Mouse (Mus musculus) liver, embryonic 11.5 days (tissue): Measurements from ENCODE around the gene Arhgef26. TPM values are rescaled to one million over a fixed set of nuclear protein-coding genes. Genes with fewer than 3 reads are reported as not detected.

Source experiments
- ATAC-seq: fragments of 200-750 bp; cut with Nextera tagmentation; replicated peaks from 2 replicates; pipeline ENCODE4 v1.8.0; 2017; ENCODE audit warnings: moderate number of reproducible peaks, mild to moderate bottlenecking, moderate TSS enrichment, moderate library complexity; ENCODE audit not compliant: low FRiP score
- DNase-seq: peaks from one replicate; pipeline ENCODE4 v3.0.0-alpha.2; 2017; ENCODE audit warnings: low spot score
- H3K27ac ChIP-seq: fragments of 300-500 bp; sonication (generic); 2 replicates; pipeline ENCODE4 v1.5.1; 2014; ENCODE audit warnings: mild to moderate bottlenecking, low read depth, low read length, control low read depth
- H3K27me3 ChIP-seq: fragments of 300-500 bp; sonication (generic); replicated peaks from 2 replicates; pipeline ENCODE4 v1.6.1; 2014; ENCODE audit warnings: low read length, mixed read lengths; ENCODE audit not compliant: control insufficient read depth, insufficient read depth
- H3K36me3 ChIP-seq: fragments of 300-500 bp; sonication (generic); 2 replicates; pipeline ENCODE4 v1.6.1; 2014; ENCODE audit warnings: mild to moderate bottlenecking, low read length, moderate library complexity, mixed read lengths; ENCODE audit not compliant: control insufficient read depth, insufficient read depth
- H3K4me1 ChIP-seq: fragments of 300-500 bp; sonication (generic); replicated peaks from 2 replicates; pipeline ENCODE4 v1.6.1; 2014; ENCODE audit warnings: low read length, mixed read lengths; ENCODE audit not compliant: control insufficient read depth, insufficient read depth
- H3K4me2 ChIP-seq: fragments of 300-500 bp; sonication (generic); 2 replicates; pipeline ENCODE4 v1.6.1; 2014; ENCODE audit warnings: mild to moderate bottlenecking, control low read depth, moderate library complexity
- H3K4me3 ChIP-seq: fragments of 300-500 bp; sonication (generic); 2 replicates; pipeline ENCODE4 v1.5.1; 2014; ENCODE audit warnings: low read depth, low read length, control low read depth
- H3K9ac ChIP-seq: fragments of 300-500 bp; sonication (generic); 2 replicates; pipeline ENCODE4 v1.6.1; 2014; ENCODE audit warnings: low read depth, low read length, control low read depth
- H3K9me3 ChIP-seq: fragments of 300-500 bp; sonication (generic); 2 replicates; pipeline ENCODE4 v1.6.1; 2016; ENCODE audit warnings: low read length, inconsistent platforms, mixed read lengths; ENCODE audit not compliant: control insufficient read depth
- WGBS: fragments of 180-500 bp; shearing (Covaris S2); extraction: QIAGEN DNeasy Blood & Tissue Kit; methylation state at CpG from one replicate; pipeline ENCODE4 v1.1.7; 2014; 5-methylcytosine and 5-hydroxymethylcytosine counted together
- polyA plus RNA-seq: library from polyadenylated mRNA; unstranded; fragments of >200 nt; fragmentation: Nextera tagmentation; extraction: Ambion mirVana; gene quantifications from 2 replicates; pipeline ENCODE4 v1.2.1, GENCODE M21; 2014

Arhgef26 gene
- polyA plus RNA-seq, 1 experiment from 2014 or later = 0.92 TPM

DNA sequence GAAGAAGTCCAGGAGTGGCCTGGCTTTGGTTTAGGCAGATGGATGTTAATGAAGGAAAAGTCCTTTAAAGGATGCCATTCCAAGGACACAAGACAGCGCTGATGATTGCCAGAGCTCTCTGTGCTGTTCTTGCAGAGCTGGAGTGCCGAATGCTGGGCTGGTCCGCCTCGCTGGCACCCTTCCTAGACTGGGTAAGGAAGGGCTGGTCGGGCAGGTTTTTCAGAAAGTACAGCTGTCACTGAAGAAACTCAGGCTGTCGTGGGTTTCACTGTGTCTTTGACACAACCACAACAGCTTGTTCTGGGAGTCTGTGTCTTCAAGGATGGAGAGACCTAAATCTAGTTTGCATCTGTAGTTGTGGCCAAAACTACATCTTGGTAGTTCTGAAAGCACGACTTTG is 74.6 kb downstream of the Arhgef26 start:
- no peaks in the 10 kb centered on the region for H3K36me3 ChIP-seq
- H3K4me1 ChIP-seq = no peaks in the 10 kb centered on the region
- H3K4me3 ChIP-seq = no peak overlapping the region
- no peaks in the 10 kb centered on the region for H3K27me3 ChIP-seq
- H3K27ac ChIP-seq = no peak overlapping the region
- no peak for DNase-seq
- no peak overlapping the region for H3K4me2 ChIP-seq
- no peak overlapping the region for H3K9ac ChIP-seq
- 73% methylated on average over 7 of the region's 7 CpGs for WGBS
- no peak for ATAC-seq
- H3K9me3 ChIP-seq = no peaks in the 10 kb centered on the region

DNA sequence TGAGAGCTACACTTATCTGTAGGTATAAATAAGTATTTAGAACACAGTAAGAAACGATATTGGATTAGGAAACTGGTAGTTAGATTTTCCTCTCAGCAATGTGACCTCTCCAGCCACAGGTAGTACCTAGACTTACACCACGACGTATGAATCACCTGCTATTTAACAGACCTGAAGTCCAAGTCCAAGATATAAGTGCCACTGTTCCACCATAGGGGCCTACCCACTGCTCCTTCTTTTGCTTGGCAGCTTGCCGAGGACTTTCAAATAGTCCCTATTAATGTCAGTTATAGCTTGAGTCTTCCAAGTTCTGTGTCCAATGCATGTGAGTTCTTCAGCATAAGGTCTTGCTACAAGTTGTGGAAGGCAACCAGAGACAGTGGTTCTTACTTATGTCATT is 76.8 kb downstream of the Arhgef26 start:
- Histone ChIP-seq H3K27me3 (no peaks in the 10 kb centered on the region), H3K9me3 (no peaks in the 10 kb centered on the region), H3K9ac (no peak overlapping the region), H3K4me1 (no peaks in the 10 kb centered on the region), H3K4me2 (no peak overlapping the region), H3K27ac (no peak overlapping the region), H3K4me3 (no peak overlapping the region), H3K36me3 (no peaks in the 10 kb centered on the region)
- no peak for DNase-seq
- 86% methylated on average over 4 of the region's 4 CpGs for WGBS
- no peak for ATAC-seq

DNA sequence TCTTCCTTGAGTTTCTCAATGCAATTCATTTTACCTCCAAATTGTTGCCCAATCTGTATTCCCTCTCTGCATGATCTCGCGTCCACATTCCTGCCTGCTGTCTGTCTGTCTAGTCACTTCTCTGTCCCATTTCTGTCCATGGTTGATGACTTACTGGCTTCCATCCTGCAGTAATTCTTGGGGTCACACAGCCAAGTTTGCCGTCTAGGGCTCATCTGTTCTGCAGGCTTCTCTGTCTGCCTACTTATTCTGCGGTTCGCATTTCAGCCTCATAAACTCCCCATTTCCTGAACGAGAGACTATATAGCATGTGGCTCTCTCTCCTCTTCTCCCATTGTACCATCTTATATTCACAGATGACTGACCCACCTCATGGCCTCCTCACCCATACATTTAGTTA is 79.3 kb downstream of the Arhgef26 start:
- Histone ChIP-seq H3K4me3 (no peak overlapping the region), H3K27ac (no peak overlapping the region), H3K9ac (no peak overlapping the region), H3K27me3 (no peaks in the 10 kb centered on the region), H3K4me1 (no peaks in the 10 kb centered on the region), H3K4me2 (no peak overlapping the region), H3K9me3 (no peaks in the 10 kb centered on the region), H3K36me3 (no peaks in the 10 kb centered on the region)
- DNase-seq (no peak), ATAC-seq (no peak)
- 94% methylated on average over 6 of the region's 6 CpGs for WGBS

DNA sequence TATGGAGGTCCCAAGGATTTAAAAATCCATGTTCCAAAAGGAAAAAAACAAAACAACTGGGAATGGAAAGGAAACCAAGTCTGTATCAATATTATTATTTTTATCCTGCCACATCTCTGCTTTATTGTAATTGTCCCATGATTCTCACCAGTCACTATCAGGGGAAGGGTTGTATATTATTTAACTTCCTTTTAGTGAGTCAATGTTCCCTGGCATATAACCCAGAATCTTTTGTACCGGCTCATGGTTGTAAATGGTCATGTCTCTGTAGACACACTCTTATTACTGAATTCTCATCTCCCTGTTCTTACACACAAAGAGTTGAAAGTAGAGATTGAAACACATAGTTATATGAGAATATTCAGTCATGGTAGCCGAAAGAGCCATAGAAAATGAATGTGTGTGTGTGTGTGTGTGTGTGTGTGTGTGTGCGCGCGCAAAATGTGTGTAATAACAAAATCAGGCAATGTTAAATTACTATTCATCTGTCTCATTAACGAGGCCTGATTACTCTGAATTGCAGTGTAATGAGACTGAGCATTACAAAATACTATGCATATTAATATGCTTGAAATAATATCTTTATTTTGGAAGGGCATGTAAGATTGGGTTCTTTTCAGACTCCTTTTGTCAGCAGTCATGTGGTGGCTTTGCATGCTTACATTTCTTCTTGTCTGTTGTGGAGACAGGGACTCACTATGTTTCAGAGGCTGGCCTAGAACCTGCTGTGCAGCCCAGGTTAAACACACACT is 80.4 kb downstream of the Arhgef26 start:
- 86% methylated on average over 6 of the region's 6 CpGs for WGBS
- H3K9ac ChIP-seq = no peak overlapping the region
- DNase-seq (no peak), ATAC-seq (no peak)
- no peaks in the 10 kb centered on the region for H3K9me3 ChIP-seq
- H3K36me3 ChIP-seq = no peaks in the 10 kb centered on the region
- no peak overlapping the region for H3K27ac ChIP-seq
- H3K4me3 ChIP-seq = no peak overlapping the region
- no peaks in the 10 kb centered on the region for H3K27me3 ChIP-seq
- H3K4me2 ChIP-seq = no peak overlapping the region
- no peaks in the 10 kb centered on the region for H3K4me1 ChIP-seq

DNA sequence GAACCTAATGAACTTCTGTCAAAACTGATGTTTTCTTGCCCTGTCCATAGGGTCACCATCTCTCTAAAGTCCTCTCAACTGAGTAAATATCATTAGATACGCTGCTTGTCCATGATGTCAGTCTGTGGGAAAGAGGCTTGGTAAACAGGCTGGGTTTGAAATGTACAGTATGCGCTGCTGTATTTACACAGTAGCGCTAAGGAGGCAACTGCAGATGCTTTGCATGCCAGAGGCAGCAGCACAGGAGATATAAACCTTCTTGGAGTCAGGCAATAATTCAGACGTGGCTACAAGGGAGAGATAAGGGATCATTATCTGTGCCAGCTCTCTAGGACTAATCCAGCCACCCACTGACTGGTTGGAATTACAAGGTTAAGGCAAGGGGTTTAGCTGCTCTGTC is 95.5 kb downstream of the Arhgef26 start:
- 43% methylated on average over 4 of the region's 4 CpGs for WGBS
- no peak for ATAC-seq
- H3K27me3 ChIP-seq = no peaks in the 10 kb centered on the region

DNA sequence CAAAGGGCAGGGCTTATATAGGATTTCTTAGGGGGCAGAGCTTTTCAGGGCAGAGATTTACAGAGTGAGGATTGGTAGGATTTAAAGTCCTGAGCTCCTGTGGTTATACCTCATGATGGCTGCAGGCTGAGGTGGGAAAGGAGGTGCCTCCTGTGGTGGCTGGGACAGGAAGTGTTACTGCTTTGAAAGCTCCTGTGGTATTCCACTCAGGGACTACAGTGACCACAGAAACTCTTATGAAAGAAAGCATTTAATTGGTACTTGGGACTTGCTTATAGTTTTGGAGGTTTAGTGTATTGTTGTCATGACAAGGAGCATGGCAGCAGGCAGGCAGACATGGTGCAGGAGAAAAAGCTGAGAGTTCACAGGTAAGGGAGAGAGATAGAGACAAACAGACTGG is 97.8 kb downstream of the Arhgef26 start:
- H3K27me3 ChIP-seq = no peaks in the 10 kb centered on the region
- no peaks in the 10 kb centered on the region for H3K9me3 ChIP-seq
- H3K9ac ChIP-seq = no peak overlapping the region
- ATAC-seq = no peak
- no peaks in the 10 kb centered on the region for H3K36me3 ChIP-seq
- DNase-seq = no peak
- H3K27ac ChIP-seq = no peak overlapping the region
- no peak overlapping the region for H3K4me3 ChIP-seq
- H3K4me1 ChIP-seq = no peaks in the 10 kb centered on the region
- no peak overlapping the region for H3K4me2 ChIP-seq

More for the DNA sequence above, 95.5 kb downstream of the Arhgef26 start:
- Histone ChIP-seq H3K9ac (no peak overlapping the region), H3K9me3 (no peaks in the 10 kb centered on the region), H3K4me3 (no peak overlapping the region), H3K4me2 (no peak overlapping the region), H3K36me3 (no peaks in the 10 kb centered on the region), H3K27ac (no peak overlapping the region), H3K4me1 (no peaks in the 10 kb centered on the region)
- no peak for DNase-seq

DNA sequence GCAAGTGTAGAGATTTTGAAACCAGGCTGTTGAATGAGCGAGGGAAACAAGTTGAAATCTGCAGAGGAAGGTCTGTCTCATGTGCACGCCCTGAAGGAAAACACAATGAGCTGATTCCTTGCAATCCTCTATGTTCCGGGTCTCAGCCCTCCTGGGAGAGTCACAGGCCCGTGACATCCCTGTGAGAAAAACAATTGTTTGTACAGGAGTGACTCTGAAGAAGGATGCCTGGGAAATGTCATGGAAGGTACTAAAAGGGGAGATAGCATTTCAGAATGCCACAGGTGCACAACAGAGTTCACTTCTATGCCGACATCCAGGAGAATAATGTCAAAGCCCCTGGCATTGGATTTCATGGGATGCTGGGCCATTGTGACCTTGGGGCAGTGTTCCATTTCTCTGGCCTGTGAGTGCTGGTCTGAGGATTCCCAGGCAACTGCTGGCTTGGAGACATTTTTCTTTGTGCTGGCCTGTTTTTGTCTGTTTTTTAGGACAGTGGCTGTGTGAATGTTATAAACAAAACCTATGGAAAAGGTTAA is 102.4 kb downstream of the Arhgef26 start:
- Histone ChIP-seq H3K4me2 (no peak overlapping the region), H3K9ac (no peak overlapping the region), H3K4me1 (no peaks in the 10 kb centered on the region), H3K27me3 (no peaks in the 10 kb centered on the region), H3K4me3 (no peak overlapping the region), H3K27ac (no peak overlapping the region), H3K36me3 (no peaks in the 10 kb centered on the region), H3K9me3 (no peaks in the 10 kb centered on the region)
- ATAC-seq (no peak), DNase-seq (no peak)
- WGBS = 73% methylated on average over 5 of the region's 5 CpGs

DNA sequence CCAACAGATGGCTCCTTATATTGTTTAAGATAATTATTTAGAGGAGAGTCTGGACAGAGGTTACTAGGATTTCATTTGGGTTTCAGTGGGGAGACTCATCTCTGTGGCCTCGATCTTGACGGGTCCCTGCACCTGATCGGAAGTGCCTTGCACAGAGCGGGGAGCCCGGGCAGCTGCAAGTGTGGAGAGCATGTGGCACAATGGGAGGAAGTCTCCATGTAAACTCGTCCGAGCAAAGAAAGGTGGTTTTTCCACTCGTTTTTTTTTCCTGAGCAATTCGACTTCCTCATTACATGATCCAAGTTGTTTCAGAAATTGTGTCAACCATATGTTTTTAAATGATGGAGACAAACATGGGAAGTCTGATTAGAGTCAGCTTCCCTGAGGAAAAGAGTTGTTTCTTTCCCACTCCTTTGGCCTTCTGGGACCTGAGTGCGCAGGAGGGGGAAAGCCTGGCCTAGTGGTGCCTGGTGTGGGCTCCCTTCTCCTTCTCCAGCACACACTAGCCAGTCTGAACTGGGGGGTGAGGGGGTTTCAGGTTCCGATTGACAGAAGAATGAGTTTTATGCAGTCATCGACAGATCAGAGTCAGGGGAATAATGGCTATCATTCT is 105.5 kb downstream of the Arhgef26 start:
- no peak for ATAC-seq
- H3K9ac ChIP-seq = no peak overlapping the region
- no peak overlapping the region for H3K27ac ChIP-seq

DNA sequence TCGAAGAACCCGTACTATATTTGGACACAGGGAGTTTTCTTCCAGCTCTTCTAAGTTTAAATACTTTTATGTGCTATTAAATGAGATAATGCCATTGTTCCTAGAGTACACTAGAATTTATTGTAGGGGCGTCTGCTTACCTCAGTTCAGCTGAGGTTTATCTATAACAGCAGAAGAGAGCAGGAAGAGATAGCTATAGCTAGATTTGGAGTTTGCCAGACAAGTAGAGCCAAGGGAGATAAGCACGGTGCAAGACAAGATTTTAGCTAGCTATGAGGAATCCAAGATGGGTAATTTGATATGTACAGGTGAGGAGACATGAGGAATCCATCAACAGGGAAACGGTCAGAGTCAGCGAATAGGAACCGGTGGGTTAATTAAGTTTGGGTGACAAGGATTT is 108.1 kb downstream of the Arhgef26 start:
- no peak for ATAC-seq
- Histone ChIP-seq H3K9ac (no peak overlapping the region), H3K27me3 (no peaks in the 10 kb centered on the region), H3K27ac (no peak overlapping the region), H3K4me1 (no peaks in the 10 kb centered on the region), H3K4me2 (no peak overlapping the region), H3K9me3 (no peaks in the 10 kb centered on the region), H3K36me3 (no peaks in the 10 kb centered on the region), H3K4me3 (no peak overlapping the region)
- DNase-seq = no peak
- 70% methylated on average over 7 of the region's 7 CpGs for WGBS

More for the DNA sequence above, 105.5 kb downstream of the Arhgef26 start:
- DNase-seq = no peak
- Histone ChIP-seq H3K9me3 (no peaks in the 10 kb centered on the region), H3K36me3 (no peaks in the 10 kb centered on the region), H3K4me1 (no peaks in the 10 kb centered on the region), H3K27me3 (no peaks in the 10 kb centered on the region), H3K4me2 (no peak overlapping the region), H3K4me3 (no peak overlapping the region)
- WGBS = 74% methylated on average over 12 of the region's 12 CpGs
